Mouse (Mus musculus) hindbrain, embryonic 16.5 days (tissue): ENCODE measurements around the gene Dr1. TPM values are rescaled to one million over a fixed set of nuclear protein-coding genes. Genes with fewer than 3 reads are reported as not detected.
A peak's percentile ranks its signal among the peaks of the same experiment; 100 is the strongest.
"Not testable (repeated sequence)": the region's sequence is repeated elsewhere in the genome, so short reads cannot be mapped to it uniquely, and the experiment has no call there.

ENCODE experiments used
- ATAC-seq: fragments of 200-750 bp; cut with Nextera tagmentation; 2 replicates; pipeline ENCODE4 v1.8.0; 2017; ENCODE audit warnings: moderate TSS enrichment, moderate library complexity
- H3K27ac ChIP-seq: fragments of 300-500 bp; sonication (generic); 2 replicates; pipeline ENCODE4 v1.5.1; 2014; ENCODE audit warnings: low read depth, mild to moderate bottlenecking, control low read depth, low read length, moderate library complexity
- H3K27me3 ChIP-seq: fragments of 300-500 bp; sonication (generic); replicated peaks from 2 replicates; pipeline ENCODE4 v1.6.1; 2014; ENCODE audit warnings: low read length; ENCODE audit not compliant: control insufficient read depth, insufficient read depth
- H3K36me3 ChIP-seq: fragments of 300-500 bp; sonication (generic); 2 replicates; pipeline ENCODE4 v1.6.1; 2014; ENCODE audit warnings: mild to moderate bottlenecking, low read length, moderate library complexity, mixed read lengths; ENCODE audit not compliant: control insufficient read depth, insufficient read depth
- H3K4me1 ChIP-seq: fragments of 300-500 bp; sonication (generic); 2 replicates; pipeline ENCODE4 v1.6.1; 2014; ENCODE audit warnings: low read depth, low read length; ENCODE audit not compliant: control insufficient read depth, insufficient read depth
- H3K4me2 ChIP-seq: fragments of 300-500 bp; sonication (generic); 2 replicates; pipeline ENCODE4 v1.6.1; 2014; ENCODE audit warnings: mild to moderate bottlenecking, low read length, control low read depth, moderate library complexity
- H3K4me3 ChIP-seq: fragments of 300-500 bp; sonication (generic); 2 replicates; pipeline ENCODE4 v1.5.1; 2014; ENCODE audit warnings: mild to moderate bottlenecking, low read length, control low read depth, moderate library complexity
- H3K9ac ChIP-seq: fragments of 300-500 bp; sonication (generic); 2 replicates; pipeline ENCODE4 v1.6.1; 2014; ENCODE audit warnings: low read depth, mild to moderate bottlenecking, control low read depth, low read length, moderate library complexity
- H3K9me3 ChIP-seq: fragments of 300-500 bp; sonication (generic); 2 replicates; pipeline ENCODE4 v1.6.1; 2014; ENCODE audit warnings: mild to moderate bottlenecking, low read length, moderate library complexity; ENCODE audit not compliant: control insufficient read depth
- WGBS: fragments of 180-500 bp; shearing (Covaris S2); extraction: QIAGEN DNeasy Blood & Tissue Kit; methylation state at CpG from one replicate; pipeline ENCODE4 v1.1.7; 2014; 5-methylcytosine and 5-hydroxymethylcytosine counted together
- polyA plus RNA-seq: library from polyadenylated mRNA; unstranded; fragments of >200 nt; fragmentation: Nextera tagmentation; extraction: Ambion mirVana; gene quantifications from 2 replicates; pipeline ENCODE4 v1.2.1, GENCODE M21; 2015

Dr1 gene
- polyA plus RNA-seq, result 41.7 and 42.4 TPM in 2 replicates

DNA sequence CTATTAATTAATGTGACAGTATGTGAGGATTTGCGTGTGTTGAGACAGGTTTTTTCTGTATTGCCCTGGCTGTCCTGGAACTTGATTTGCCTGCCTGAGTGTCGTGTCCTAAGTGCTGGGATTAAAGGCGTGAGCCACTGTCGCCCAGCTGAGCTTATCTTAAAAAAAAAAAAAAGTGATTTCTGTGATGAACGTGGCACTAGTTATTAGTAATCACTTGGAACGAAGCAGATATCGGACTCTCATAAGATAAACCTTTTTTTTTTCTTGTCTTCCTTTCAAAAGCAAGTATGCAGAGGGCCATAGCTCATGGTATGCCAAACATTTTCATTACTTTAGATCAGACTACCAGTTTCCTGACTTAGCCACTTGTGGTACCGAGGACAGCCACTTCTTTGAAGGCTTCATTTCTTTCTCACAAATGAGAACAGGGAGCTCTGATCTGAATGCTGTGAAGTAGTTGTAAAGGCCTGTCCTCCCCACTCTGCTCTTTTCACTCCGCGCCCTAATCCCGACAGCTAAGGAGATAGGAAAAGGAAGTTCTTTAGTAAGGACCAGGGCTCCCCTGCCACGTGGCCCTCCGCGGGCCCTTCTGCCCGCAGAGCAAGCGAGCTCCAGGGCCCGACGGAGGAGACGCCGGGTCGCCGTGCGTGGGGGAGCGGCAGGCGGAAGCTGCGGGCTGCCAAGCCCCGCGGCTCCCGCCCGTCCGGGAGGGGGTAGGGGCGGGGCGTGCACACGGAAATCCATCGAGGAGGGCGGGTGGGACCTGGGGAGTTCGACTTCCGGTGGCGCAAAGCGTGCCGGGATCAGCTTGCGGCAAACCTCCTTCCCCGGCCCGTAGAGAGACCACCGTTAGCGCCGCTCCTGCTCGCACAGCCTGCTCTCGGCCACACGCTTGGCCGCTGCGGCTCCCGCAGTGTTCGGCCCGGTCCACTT, at the start of gene Dr1:
TSS of gene Dr1 (plus strand) at position 771 of the 936 bp plus-strand sequence.
- Histone ChIP-seq H3K27ac (peak within 1 kb of the TSS; percentile 90), H3K4me2 (peak within 1 kb of the TSS; percentile 86), H3K9ac (peak within 1 kb of the TSS; percentile 91), H3K9me3 (no peaks in the 10 kb centered on the region), H3K27me3 (no peaks in the 10 kb centered on the region), H3K4me1 (peaks cover 32% of the 10 kb centered on the region), H3K36me3 (no peaks in the 10 kb centered on the region), H3K4me3 (peak within 1 kb of the TSS; percentile 73)
- 3% methylated on average over 52 of the region's 55 CpGs for WGBS
- peak; percentile 99 for ATAC-seq

DNA sequence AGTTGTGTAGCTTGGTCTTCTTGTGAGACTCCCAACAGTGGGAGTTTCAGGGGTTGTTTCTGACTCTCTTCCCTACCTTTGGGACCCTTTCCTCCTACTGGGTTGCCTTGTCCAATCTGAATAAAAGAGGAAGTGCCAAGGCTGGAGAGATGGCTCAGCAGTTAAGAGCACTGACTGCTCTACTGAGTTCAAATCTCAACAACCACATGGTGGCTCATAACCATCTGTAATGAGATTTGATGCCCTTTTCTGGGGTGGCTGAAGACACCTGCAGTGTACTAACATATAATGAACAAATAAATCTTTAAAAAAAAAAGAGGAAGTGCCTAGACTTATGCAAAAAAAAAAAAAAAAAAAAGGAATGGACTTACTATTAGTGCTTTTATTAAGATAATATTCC, 44.6 kb upstream of the Dr1 start:
- H3K9ac ChIP-seq, result no peak overlapping the region
- H3K9me3 ChIP-seq, result no peaks in the 10 kb centered on the region
- no peaks in the 10 kb centered on the region for H3K4me1 ChIP-seq
- H3K27me3 ChIP-seq, result no peaks in the 10 kb centered on the region
- no peak overlapping the region for H3K27ac ChIP-seq
- H3K4me2 ChIP-seq, result no peak overlapping the region
- ATAC-seq, result no peak
- no peak overlapping the region for H3K4me3 ChIP-seq
- no peaks in the 10 kb centered on the region for H3K36me3 ChIP-seq

DNA sequence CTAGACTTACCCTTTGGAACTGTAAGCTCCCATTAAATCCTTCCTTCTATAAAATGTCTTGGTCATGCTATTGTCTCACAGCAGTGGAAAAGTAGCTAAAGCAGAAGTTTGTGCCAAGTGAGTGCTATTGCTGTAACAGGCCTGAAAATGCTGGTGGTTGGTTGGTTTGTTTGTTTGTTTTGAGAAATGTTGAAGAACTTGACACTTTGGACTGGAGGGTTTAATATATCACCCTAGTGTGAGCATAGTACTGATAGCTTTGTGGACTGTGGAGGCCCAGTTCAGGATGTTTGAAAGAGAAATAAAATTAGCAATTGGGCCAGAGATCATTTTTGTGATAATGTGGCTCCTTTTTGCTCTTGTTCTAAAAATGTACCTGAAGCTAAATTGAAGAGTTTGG, 42.5 kb upstream of the Dr1 start:
- Histone ChIP-seq H3K4me3 (no peak overlapping the region), H3K9ac (no peak overlapping the region), H3K9me3 (no peaks in the 10 kb centered on the region), H3K27me3 (no peaks in the 10 kb centered on the region), H3K27ac (no peak overlapping the region), H3K36me3 (no peaks in the 10 kb centered on the region), H3K4me2 (no peak overlapping the region), H3K4me1 (no peaks in the 10 kb centered on the region)
- no peak for ATAC-seq

DNA sequence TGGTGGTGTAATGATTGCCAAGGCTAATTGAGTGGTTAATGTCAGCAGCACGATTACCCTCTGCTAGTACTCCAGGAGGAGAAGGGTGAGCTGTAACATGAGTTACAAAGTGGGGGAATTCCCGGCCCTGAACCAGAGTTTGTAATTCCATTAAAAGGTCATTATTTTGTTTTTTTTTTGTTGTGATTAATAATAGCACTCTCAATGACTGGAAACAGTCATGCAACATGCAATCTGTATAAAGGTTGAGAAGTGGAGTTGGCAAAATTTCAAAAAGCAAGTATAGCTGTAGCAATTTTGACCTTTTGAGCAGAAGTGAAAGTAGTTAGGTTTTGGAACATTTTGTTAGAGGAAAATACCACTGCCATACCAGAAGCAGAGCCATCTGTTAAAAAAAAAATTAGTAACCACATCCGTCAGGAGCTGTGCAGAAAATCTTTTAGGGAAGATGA, 22.4 kb upstream of the Dr1 start:
- no peak for ATAC-seq
- H3K4me2 ChIP-seq, result no peak overlapping the region
- WGBS, result 63% methylated on average over 3 of the region's 3 CpGs
- no peak overlapping the region for H3K4me3 ChIP-seq
- no peaks in the 10 kb centered on the region for H3K27me3 ChIP-seq
- no peaks in the 10 kb centered on the region for H3K36me3 ChIP-seq
- H3K9ac ChIP-seq, result no peak overlapping the region
- no peaks in the 10 kb centered on the region for H3K4me1 ChIP-seq
- H3K9me3 ChIP-seq, result no peaks in the 10 kb centered on the region
- no peak overlapping the region for H3K27ac ChIP-seq

DNA sequence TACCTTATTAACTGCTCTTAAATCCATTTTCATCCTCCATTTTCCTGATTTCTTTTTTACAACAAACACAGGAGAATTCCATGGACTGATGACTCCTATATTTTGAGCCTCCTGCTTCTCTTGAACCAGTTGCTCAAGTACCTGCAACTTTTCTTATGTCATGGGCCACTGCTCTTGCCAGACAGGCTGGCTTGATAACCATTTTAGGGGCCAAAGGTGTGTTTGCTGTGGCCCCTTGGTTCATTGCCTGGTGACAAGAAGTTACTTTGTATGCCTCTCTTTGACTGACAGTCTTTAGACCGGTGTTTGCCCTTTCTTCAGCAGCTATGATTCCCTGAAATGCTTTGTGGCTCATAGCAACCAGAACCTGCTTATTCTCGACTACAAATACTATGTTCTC, 18.7 kb upstream of the Dr1 start:
- Histone ChIP-seq H3K27ac (no peak overlapping the region), H3K36me3 (no peaks in the 10 kb centered on the region), H3K9me3 (no peaks in the 10 kb centered on the region), H3K9ac (no peak overlapping the region), H3K4me2 (no peak overlapping the region), H3K27me3 (no peaks in the 10 kb centered on the region), H3K4me3 (no peak overlapping the region), H3K4me1 (no peaks in the 10 kb centered on the region)
- 62% methylated on average over 2 of the region's 2 CpGs for WGBS
- ATAC-seq, result no peak

DNA sequence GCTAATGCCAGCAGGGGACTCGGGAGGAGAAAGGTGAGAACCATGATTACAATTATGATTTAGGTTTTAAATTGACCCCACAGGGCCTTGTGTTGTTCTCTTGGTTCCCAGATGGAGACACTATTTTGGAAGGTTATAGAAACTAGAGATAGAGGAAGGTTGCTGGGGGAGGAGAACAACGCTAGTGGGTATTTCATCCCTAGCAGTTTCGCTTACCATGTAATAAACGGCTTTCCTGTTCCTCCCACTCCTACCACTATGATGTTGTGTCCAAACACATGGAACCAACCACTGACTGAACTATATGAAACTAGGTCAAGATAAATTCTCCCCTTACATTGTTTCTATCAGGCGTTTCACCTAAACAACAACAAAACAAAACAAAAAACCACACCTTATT, 13.4 kb upstream of the Dr1 start:
- Histone ChIP-seq H3K9ac (no peak overlapping the region), H3K27me3 (no peaks in the 10 kb centered on the region), H3K4me1 (no peaks in the 10 kb centered on the region), H3K4me2 (no peak overlapping the region), H3K36me3 (no peaks in the 10 kb centered on the region), H3K27ac (no peak overlapping the region), H3K9me3 (no peaks in the 10 kb centered on the region), H3K4me3 (no peak overlapping the region)
- WGBS, result 83% methylated on average over 5 of the region's 5 CpGs
- no peak for ATAC-seq

DNA sequence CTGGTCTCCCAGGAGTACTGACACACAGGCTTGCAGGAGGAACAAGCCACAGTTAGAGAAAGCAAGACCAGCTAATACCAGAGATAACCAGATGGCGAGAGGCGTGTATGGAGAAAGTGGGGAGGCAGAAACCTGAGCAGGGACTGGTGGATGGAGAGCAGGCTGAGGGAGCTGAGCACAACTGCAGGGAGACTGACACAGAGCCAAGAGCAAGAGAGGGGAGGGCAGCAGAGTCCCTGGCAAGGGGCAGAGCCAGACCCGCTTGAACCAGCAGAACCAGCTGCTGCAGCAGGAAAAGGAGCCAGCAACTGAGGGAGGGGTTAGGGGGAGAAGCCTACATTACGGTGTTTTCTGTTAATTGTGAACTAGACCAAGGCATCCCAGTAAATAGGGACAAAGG, 6.0 kb upstream of the Dr1 start:
- Histone ChIP-seq H3K36me3 (no peaks in the 10 kb centered on the region), H3K4me3 (no peak overlapping the region), H3K9ac (peak overlapping the region; percentile 43; the same call in 1 of the 2 replicates), H3K4me2 (peak overlapping the region; percentile 12), H3K4me1 (peaks cover 3% of the 10 kb centered on the region), H3K9me3 (no peaks in the 10 kb centered on the region), H3K27me3 (no peaks in the 10 kb centered on the region), H3K27ac (no peak overlapping the region; the same call in 1 of the 2 replicates)
- ATAC-seq, result peak; percentile 89
- WGBS, result 44% methylated on average over 4 of the region's 4 CpGs

DNA sequence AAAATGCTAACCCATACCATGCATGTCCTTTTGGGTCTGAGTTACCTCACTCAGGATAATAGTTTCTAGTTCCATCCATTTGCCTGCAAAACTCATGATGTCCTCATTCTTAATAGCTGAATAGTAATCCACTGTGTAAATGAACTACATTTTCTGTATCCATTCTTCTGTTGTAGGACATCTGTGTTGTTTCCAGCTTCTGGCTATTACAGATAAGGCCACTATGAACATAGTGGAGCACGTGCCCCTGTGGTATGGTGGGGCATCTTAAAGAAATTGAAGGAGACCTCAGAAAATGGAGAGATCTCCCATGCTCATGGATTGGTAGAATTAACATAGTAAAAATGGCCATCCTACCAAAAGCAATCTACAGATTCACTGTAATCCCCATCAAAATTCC, 4.9 kb upstream of the Dr1 start:
- not testable (repeated sequence) for H3K4me3 ChIP-seq, H3K9ac ChIP-seq, ATAC-seq, H3K27ac ChIP-seq, H3K4me1 ChIP-seq, H3K27me3 ChIP-seq, H3K9me3 ChIP-seq, H3K4me2 ChIP-seq, H3K36me3 ChIP-seq
- WGBS, result 85% methylated on average over 1 of the region's 1 CpGs

DNA sequence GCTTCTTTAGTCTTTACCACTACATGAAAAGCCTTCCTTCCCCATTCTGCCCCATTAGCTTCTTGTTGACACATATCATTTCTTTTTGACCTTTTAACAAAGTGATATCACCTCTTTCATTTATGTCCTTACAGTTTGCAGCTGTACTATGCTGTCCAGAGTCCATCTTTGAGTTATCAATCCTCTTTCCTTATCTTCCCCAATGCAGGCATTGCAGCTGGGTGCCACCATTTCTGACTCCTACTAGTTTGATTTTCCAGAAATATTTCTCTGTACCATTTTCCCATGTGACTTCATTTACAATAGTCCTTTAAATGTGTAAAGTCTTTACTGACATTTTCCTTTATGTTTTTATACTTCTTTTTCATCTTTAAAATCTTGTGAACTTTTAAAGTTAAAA, 1.7 kb upstream of the Dr1 start:
- no peaks in the 10 kb centered on the region for H3K27me3 ChIP-seq
- ATAC-seq, result no peak

More for the DNA sequence above, 1.7 kb upstream of the Dr1 start:
- no peak overlapping the region for H3K27ac ChIP-seq
- no peaks in the 10 kb centered on the region for H3K9me3 ChIP-seq
- no peaks in the 10 kb centered on the region for H3K36me3 ChIP-seq
- peaks cover 26% of the 10 kb centered on the region for H3K4me1 ChIP-seq
- no peak overlapping the region for H3K4me2 ChIP-seq
- H3K4me3 ChIP-seq, result no peak overlapping the region
- H3K9ac ChIP-seq, result no peak overlapping the region
